Mouse (Mus musculus): Measurements from ENCODE around the gene March2.

GRCm38 (mm10) chr17:33752297-33752696, 33.8 kb upstream of the March2 start:
- TF ChIP-seq CTCF (IDR thresholded peaks at IDR 0.05; ENCODE audit: low read depth, low read length) (no peak), POLR2A (IDR thresholded peaks at IDR 0.05; ENCODE audit: borderline replicate concordance, low read depth, low read length) (no peak)
